In the genomic region with DNA sequence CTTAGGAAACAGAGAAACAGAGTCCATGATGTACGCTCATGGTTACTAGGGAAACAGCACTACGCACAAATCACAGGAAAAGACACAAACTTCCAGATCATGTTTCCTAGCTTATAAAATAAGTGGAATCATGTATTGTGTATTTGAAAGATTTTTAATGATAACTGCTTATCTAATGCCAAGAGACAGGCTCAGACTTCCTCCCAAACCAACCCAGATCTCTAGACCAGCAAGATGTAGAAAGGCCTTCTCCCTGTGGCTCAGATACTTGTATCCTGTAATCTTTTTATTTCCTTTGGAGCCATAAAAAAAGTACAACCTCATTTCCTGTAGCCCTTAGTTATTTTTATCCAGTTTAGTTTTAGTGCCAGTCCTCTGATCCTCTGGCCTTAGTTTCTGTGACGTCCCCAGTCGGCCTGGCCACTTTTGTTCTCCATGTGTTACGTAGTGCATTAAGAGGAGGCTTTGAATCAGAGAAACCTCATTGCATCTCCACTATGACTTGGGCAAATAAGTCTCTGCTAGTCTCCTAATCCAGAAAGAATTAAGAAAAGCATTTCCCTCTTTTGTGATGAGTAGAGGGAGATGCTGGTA, we compare ENCODE assay signal across 14 mouse cellular contexts. TPM values are rescaled to one million over a fixed set of nuclear protein-coding genes. Genes with fewer than 3 reads are reported as not detected.
"Had no signal": no experiment of that assay in that cellular context is flagged by ENCODE, and none has a peak within 500 bp of the region (broad histone marks: within the 10 kb centered on the region; RNA-seq: fewer than 3 reads in every experiment).

No protein-coding gene starts in this region.

- H3K9me3 ChIP-seq: liver, embryonic 15.5 days; midbrain, embryonic 10.5 days; midbrain, embryonic 15.5 days; neural tube, embryonic 13.5 days; stomach, embryonic 15.5 days had no signal

- H3K27ac ChIP-seq: liver, embryonic 15.5 days; midbrain, embryonic 10.5 days; midbrain, embryonic 15.5 days; neural tube, embryonic 13.5 days; stomach, embryonic 15.5 days had no signal

- ATAC-seq: intestine, embryonic 16.5 days; midbrain, embryonic 15.5 days had no signal

- H3K9ac ChIP-seq: liver, embryonic 15.5 days; lung, embryonic 14.5 days; midbrain, embryonic 15.5 days; neural tube, embryonic 13.5 days; stomach, embryonic 15.5 days had no signal

- H3K4me1 ChIP-seq: liver, embryonic 15.5 days; midbrain, embryonic 10.5 days; midbrain, embryonic 15.5 days; neural tube, embryonic 13.5 days; stomach, embryonic 15.5 days had no signal

- H3K4me3 ChIP-seq: liver, embryonic 15.5 days; midbrain, embryonic 10.5 days; midbrain, embryonic 15.5 days; neural tube, embryonic 13.5 days; stomach, embryonic 15.5 days had no signal

- H3K36me3 ChIP-seq: liver, embryonic 15.5 days; midbrain, embryonic 10.5 days; midbrain, embryonic 15.5 days; neural tube, embryonic 13.5 days; stomach, embryonic 15.5 days had no signal

- H3K27me3 ChIP-seq: liver, embryonic 15.5 days; midbrain, embryonic 15.5 days; neural tube, embryonic 13.5 days; stomach, embryonic 15.5 days had no signal

- H3K4me2 ChIP-seq: liver, embryonic 11.5 days; liver, embryonic 15.5 days; lung, embryonic 14.5 days; midbrain, embryonic 15.5 days; neural tube, embryonic 13.5 days; stomach, embryonic 15.5 days had no signal

- DNase-seq: left cerebral cortex, postnatal 4 days; lung, embryonic 14.5 days; lung, postnatal 10 days; lung, postnatal 4 days; retina, postnatal 1 day; thymus, postnatal 36 days had no signal

RNA-seq across cellular contexts. Expression of a gene that starts 34.9 kb away (rescaled TPM):
- total RNA-seq: megakaryocyte, adult 5-6 weeks had no signal
